Mouse (Mus musculus): ENCODE results near the gene Olfr593.
"Not testable (repeated sequence)": the region's sequence is repeated elsewhere in the genome, so short reads cannot be mapped to it uniquely, and the experiment has no call there.

Gene Olfr593

GRCm38 (mm10) chr7:103211562-103211961 is at the start of gene Olfr593:
TSS of gene Olfr593 (plus strand) at chr7:103211862.
- DNase-seq (ENCODE audit: extremely low spot score, low spot score): no peak

- no peak for DNase-seq (ENCODE audit: extremely low spot score, low spot score)
Observed at GRCm38 (mm10) chr7:103169697-103170096, 42.0 kb upstream of the Olfr593 start.

DNA sequence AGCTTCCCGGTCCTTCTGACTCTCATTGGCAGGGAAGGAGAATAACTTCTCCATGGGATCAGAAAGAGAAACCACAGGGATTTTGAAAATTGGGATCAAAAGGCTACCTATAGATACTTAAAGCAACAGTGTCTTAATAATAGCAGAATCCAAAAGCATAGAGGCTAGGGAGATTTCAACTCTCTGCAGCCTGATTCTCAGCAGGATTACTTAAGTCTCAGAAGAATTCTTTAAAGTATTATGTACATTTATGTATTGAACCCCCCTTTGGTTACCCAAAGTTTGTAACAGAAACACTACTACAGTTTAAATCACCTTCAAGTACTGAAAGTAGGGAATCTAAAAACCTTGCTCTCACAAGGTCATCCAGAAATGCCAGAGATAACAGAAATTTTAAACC is 33.4 kb upstream of the Olfr593 start, which contains the start of gene Olfr591:
TSS of gene Olfr591 (minus strand) at position 101 of the 400 bp plus-strand sequence.
- no peak for DNase-seq (ENCODE audit: extremely low spot score, low spot score)

DNA sequence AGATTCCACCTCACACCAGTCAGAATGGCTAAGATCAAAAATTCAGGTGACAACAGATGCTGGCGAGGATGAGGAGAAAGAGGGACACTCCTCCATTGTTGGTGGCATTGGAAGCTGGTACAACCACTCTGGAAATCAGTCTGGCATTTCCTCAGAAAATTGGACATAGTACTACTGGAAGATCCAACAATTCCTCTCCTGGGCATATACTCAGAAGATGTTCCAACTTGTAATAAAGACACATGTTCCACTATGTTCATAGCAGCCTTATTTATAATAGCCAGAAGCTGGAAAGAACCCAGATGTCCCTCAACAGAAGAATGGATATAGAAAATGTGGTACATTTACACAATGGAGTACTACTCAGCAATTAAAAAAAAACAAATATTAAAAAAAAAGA is 27.2 kb upstream of the Olfr593 start, which contains the start of gene Olfr592:
TSS of gene Olfr592 (plus strand) at position 301 of the 400 bp plus-strand sequence.
- DNase-seq (ENCODE audit: extremely low spot score, low spot score): not testable (repeated sequence)

DNA sequence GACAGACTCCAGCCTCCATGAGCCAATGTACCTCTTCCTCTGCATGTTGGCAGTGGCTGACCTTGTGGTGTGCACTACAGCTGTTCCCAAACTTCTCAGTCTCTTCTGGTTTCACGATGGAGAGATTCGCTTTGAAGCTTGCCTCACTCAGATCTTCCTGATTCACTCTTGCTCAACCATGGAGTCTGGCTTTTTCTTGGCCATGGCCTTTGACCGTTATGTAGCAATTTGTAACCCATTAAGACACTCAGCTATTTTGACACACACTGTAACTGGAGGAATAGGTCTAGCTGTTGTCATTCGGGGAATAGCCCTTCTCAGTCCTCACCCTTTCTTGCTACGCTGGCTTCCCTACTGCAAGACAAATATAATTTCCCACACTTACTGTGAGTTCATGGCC is 388 bp downstream of the Olfr593 start:
- not testable (repeated sequence) for DNase-seq (ENCODE audit: extremely low spot score, low spot score)

DNA sequence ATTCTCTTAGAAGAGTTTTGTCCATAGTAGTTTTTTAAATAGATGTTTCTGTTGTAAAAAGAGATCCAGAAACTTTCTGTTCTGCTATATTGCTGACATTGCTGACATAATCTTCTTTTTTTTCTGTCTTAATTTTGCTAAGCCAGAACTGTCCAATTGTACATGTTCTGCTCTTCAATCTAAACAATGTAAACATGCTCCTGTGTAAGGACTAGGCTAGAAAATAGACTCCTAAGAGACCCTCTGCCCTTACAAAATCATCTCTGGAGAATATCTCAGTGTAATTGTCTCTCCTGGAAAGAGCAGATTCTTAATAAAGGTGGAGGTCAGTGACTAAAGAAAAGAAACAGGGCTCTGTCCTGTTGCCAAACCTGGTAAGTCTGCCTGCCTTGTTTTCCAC is 5.0 kb downstream of the Olfr593 start, which contains the start of gene Olfr594:
TSS of gene Olfr594 (plus strand) at position 301 of the 400 bp plus-strand sequence.
- no peak for DNase-seq (ENCODE audit: extremely low spot score, low spot score)

DNA sequence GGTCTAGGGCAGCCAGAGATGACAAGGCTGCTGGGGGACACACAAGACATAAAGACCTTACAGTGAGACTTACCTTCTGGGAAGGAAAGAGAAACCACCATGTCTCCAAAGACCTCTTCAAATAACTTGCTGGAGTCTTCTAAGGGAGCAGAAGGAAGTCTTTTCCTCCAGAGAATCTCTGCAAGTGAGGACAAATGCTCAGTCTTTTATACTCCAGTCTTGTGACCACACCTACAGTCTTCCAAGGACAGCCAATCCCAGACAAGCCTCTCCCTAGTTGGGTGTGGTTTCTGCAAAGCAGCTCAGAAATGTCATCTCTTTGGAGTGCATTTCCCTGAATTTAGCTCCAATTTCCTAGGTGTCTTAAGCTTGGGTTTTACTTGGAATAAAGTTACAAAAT is 40.7 kb downstream of the Olfr593 start, which contains the start of gene Usp17ld:
TSS of gene Usp17ld (minus strand) at position 101 of the 400 bp plus-strand sequence.
- not testable (repeated sequence) for DNase-seq (ENCODE audit: extremely low spot score, low spot score)

Data from neural tube, embryonic 10.5 days (tissue).